Mouse (Mus musculus): ENCODE measurements at regions not wholly inside any gene's neighbourhood (a gene's known extent, or its start where the extent isn't known, plus 50 kb on each side); places are given as distances from the start of the nearest gene placed in this dataset.
A peak's percentile ranks its signal among the peaks of the same experiment; 100 is the strongest.

DNA sequence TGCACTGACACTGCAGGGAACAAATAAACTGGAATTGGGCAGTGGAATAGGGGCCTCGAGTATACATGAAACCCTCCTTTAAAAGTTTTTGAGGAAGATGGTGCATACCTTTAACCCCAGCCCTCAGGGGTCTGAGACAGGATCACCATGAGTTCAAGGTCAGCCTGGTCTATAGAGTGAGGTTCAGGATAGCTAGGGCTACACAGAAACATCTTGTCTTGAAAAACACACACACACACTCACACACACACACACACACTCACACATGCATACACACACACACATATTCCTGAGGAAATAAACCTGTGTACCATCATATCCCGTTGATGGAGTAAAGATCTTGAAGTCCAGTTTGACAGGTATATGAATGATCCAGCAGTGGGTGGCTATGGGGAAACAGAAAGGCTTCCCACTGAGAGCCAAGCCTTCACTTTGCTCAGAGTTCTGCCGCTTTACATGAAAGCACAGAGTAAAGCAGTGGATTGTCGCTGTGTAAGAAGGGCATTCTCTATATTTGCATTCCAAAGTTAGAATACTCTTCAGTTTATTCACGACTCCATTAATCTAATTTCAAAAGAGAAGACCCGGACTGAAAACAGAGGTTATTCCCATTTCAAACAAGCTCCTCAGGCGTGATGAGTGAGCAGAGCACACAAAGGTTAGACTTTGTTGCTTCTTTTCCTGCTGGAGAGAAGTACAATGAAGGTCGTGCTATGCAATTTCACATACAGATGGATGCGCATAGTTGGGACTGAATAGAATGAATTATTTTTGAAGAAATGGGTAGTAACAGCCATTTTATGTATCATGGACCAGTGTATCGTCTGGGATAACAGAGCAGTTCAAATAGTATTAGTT lies 508.4 kb downstream of the Olfm4 start:
- H3K27ac ChIP-seq (replicated peaks; ENCODE audit: low read depth, low read length): no peak overlapping the region
- H3K9ac ChIP-seq (replicated peaks; ENCODE audit: low read length): no peak overlapping the region
- H3K27me3 ChIP-seq (ENCODE audit: control insufficient read depth, insufficient read depth, low read length): no peaks in the 10 kb centered on the region
- H3K36me3 ChIP-seq (replicated peaks; ENCODE audit: control insufficient read depth, insufficient read depth, low read depth, low read length): no peaks in the 10 kb centered on the region
- 80% methylated on average over 10 of the region's 10 CpGs for WGBS
- H3K4me3 ChIP-seq (ENCODE audit: low read depth, low read length): no peak overlapping the region
- ATAC-seq (replicated peaks; ENCODE audit: insufficient number of reproducible peaks, low FRiP score, low TSS enrichment, low read depth) (peak; percentile 52; the same call in 1 of the 2 replicates), DNase-seq (ENCODE audit: low spot score) (no peak)
- no peaks in the 10 kb centered on the region for H3K9me3 ChIP-seq (replicated peaks; ENCODE audit: control insufficient read depth, low read length)
- no peaks in the 10 kb centered on the region for H3K4me1 ChIP-seq (ENCODE audit: control insufficient read depth, insufficient read depth, low read length)
- no peak overlapping the region for H3K4me2 ChIP-seq (ENCODE audit: low read depth, low read length)

GRCm38 (mm10) chr14:80492901-80493279 lies 509.0 kb downstream of the Olfm4 start:
- Histone ChIP-seq H3K36me3 (replicated peaks; ENCODE audit: control insufficient read depth, insufficient read depth, low read depth, low read length) (no peaks in the 10 kb centered on the region), H3K27ac (replicated peaks; ENCODE audit: low read depth, low read length) (no peak overlapping the region), H3K4me3 (ENCODE audit: low read depth, low read length) (no peak overlapping the region), H3K4me1 (ENCODE audit: control insufficient read depth, insufficient read depth, low read length) (no peaks in the 10 kb centered on the region), H3K9ac (replicated peaks; ENCODE audit: low read length) (no peak overlapping the region), H3K9me3 (replicated peaks; ENCODE audit: control insufficient read depth, low read length) (no peaks in the 10 kb centered on the region), H3K27me3 (ENCODE audit: control insufficient read depth, insufficient read depth, low read length) (no peaks in the 10 kb centered on the region), H3K4me2 (ENCODE audit: low read depth, low read length) (no peak overlapping the region)
- WGBS: 78% methylated on average over 4 of the region's 4 CpGs
- ATAC-seq (replicated peaks; ENCODE audit: insufficient number of reproducible peaks, low FRiP score, low TSS enrichment, low read depth): no peak
- no peak for DNase-seq (ENCODE audit: low spot score)

- H3K4me2 ChIP-seq (ENCODE audit: low read depth, low read length): no peak overlapping the region
- no peak for ATAC-seq (replicated peaks; ENCODE audit: insufficient number of reproducible peaks, low FRiP score, low TSS enrichment, low read depth)
- H3K27ac ChIP-seq (replicated peaks; ENCODE audit: low read depth, low read length): no peak overlapping the region
- H3K4me1 ChIP-seq (ENCODE audit: control insufficient read depth, insufficient read depth, low read length): no peaks in the 10 kb centered on the region
- no peaks in the 10 kb centered on the region for H3K27me3 ChIP-seq (ENCODE audit: control insufficient read depth, insufficient read depth, low read length)
- no peak overlapping the region for H3K4me3 ChIP-seq (ENCODE audit: low read depth, low read length)
- no peak overlapping the region for H3K9ac ChIP-seq (replicated peaks; ENCODE audit: low read length)
- 98% methylated on average over 2 of the region's 2 CpGs for WGBS
- no peaks in the 10 kb centered on the region for H3K9me3 ChIP-seq (replicated peaks; ENCODE audit: control insufficient read depth, low read length)
- H3K36me3 ChIP-seq (replicated peaks; ENCODE audit: control insufficient read depth, insufficient read depth, low read depth, low read length): no peaks in the 10 kb centered on the region
- DNase-seq (ENCODE audit: low spot score): no peak
These were observed 520.5 kb downstream of the Olfm4 start for GRCm38 (mm10) chr14:80504351-80504750.

- 89% methylated on average over 2 of the region's 2 CpGs for WGBS
- H3K4me2 ChIP-seq (ENCODE audit: low read depth, low read length): no peak overlapping the region
These were observed 532.7 kb downstream of the Olfm4 start for GRCm38 (mm10) chr14:80516626-80517025.

GRCm38 (mm10) chr14:80521216-80521615 lies 537.3 kb downstream of the Olfm4 start:
- 85% methylated on average over 1 of the region's 1 CpGs for WGBS
- Histone ChIP-seq H3K27ac (replicated peaks; ENCODE audit: low read depth, low read length) (no peak overlapping the region), H3K4me1 (ENCODE audit: control insufficient read depth, insufficient read depth, low read length) (no peaks in the 10 kb centered on the region), H3K9ac (replicated peaks; ENCODE audit: low read length) (no peak overlapping the region), H3K27me3 (ENCODE audit: control insufficient read depth, insufficient read depth, low read length) (no peaks in the 10 kb centered on the region), H3K36me3 (replicated peaks; ENCODE audit: control insufficient read depth, insufficient read depth, low read depth, low read length) (no peaks in the 10 kb centered on the region), H3K9me3 (replicated peaks; ENCODE audit: control insufficient read depth, low read length) (no peaks in the 10 kb centered on the region), H3K4me2 (ENCODE audit: low read depth, low read length) (no peak overlapping the region), H3K4me3 (ENCODE audit: low read depth, low read length) (no peak overlapping the region)
- ATAC-seq (replicated peaks; ENCODE audit: insufficient number of reproducible peaks, low FRiP score, low TSS enrichment, low read depth): no peak
- DNase-seq (ENCODE audit: low spot score): no peak

More at GRCm38 (mm10) chr14:80516626-80517025, 532.7 kb downstream of the Olfm4 start:
- no peak overlapping the region for H3K4me3 ChIP-seq (ENCODE audit: low read depth, low read length)
- H3K4me1 ChIP-seq (ENCODE audit: control insufficient read depth, insufficient read depth, low read length): no peaks in the 10 kb centered on the region
- DNase-seq (ENCODE audit: low spot score) (no peak), ATAC-seq (replicated peaks; ENCODE audit: insufficient number of reproducible peaks, low FRiP score, low TSS enrichment, low read depth) (no peak)
- H3K9ac ChIP-seq (replicated peaks; ENCODE audit: low read length): no peak overlapping the region
- H3K27ac ChIP-seq (replicated peaks; ENCODE audit: low read depth, low read length): no peak overlapping the region
- no peaks in the 10 kb centered on the region for H3K9me3 ChIP-seq (replicated peaks; ENCODE audit: control insufficient read depth, low read length)
- no peaks in the 10 kb centered on the region for H3K36me3 ChIP-seq (replicated peaks; ENCODE audit: control insufficient read depth, insufficient read depth, low read depth, low read length)
- H3K27me3 ChIP-seq (ENCODE audit: control insufficient read depth, insufficient read depth, low read length): no peaks in the 10 kb centered on the region

DNA sequence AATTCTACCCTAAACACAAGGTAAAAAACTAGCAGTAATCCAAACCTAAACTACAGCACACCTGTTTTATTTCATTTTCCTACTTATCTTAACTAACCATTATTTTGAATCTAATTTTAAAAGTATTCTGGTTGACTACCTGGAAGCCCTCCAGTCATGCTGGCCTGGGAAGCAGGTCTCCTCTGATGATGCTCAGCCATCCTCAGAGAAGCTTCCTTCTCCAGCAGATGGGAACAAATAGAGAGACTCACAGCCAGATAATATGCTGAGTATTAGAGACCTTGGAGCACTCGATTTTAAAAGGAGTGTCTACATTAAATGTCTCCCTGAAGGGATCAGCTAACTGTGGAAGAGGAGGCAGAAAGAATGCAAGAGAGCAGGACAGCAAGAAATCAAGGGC lies 537.8 kb downstream of the Olfm4 start:
- Histone ChIP-seq H3K9ac (replicated peaks; ENCODE audit: low read length) (no peak overlapping the region), H3K27ac (replicated peaks; ENCODE audit: low read depth, low read length) (no peak overlapping the region), H3K27me3 (ENCODE audit: control insufficient read depth, insufficient read depth, low read length) (no peaks in the 10 kb centered on the region), H3K4me2 (ENCODE audit: low read depth, low read length) (no peak overlapping the region), H3K4me1 (ENCODE audit: control insufficient read depth, insufficient read depth, low read length) (no peaks in the 10 kb centered on the region), H3K9me3 (replicated peaks; ENCODE audit: control insufficient read depth, low read length) (no peaks in the 10 kb centered on the region), H3K36me3 (replicated peaks; ENCODE audit: control insufficient read depth, insufficient read depth, low read depth, low read length) (no peaks in the 10 kb centered on the region), H3K4me3 (ENCODE audit: low read depth, low read length) (no peak overlapping the region)
- DNase-seq (ENCODE audit: low spot score) (no peak), ATAC-seq (replicated peaks; ENCODE audit: insufficient number of reproducible peaks, low FRiP score, low TSS enrichment, low read depth) (no peak)
- 59% methylated on average over 1 of the region's 1 CpGs for WGBS

DNA sequence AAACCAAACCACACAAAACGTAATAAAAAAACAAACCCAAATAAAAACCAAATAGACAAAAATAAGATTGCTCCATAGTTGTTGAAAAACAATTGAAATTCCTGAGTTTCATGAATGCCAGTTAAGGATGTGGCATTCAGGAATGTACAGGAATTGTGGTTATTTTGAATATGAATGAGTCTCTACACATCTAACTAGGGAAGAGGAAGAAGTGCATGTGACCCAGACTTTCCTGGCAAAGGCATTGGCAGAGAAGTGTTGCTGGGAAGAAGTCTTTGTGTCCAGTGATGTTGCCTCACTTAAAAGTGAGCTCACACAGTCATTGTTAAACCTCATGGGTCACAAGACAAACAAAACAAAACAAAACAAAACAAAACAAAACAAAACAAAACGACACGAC lies 538.7 kb downstream of the Olfm4 start:
- Histone ChIP-seq H3K9ac (replicated peaks; ENCODE audit: low read length) (no peak overlapping the region), H3K4me1 (ENCODE audit: control insufficient read depth, insufficient read depth, low read length) (no peaks in the 10 kb centered on the region), H3K36me3 (replicated peaks; ENCODE audit: control insufficient read depth, insufficient read depth, low read depth, low read length) (no peaks in the 10 kb centered on the region), H3K9me3 (replicated peaks; ENCODE audit: control insufficient read depth, low read length) (no peaks in the 10 kb centered on the region), H3K27ac (replicated peaks; ENCODE audit: low read depth, low read length) (no peak overlapping the region), H3K4me3 (ENCODE audit: low read depth, low read length) (no peak overlapping the region), H3K4me2 (ENCODE audit: low read depth, low read length) (no peak overlapping the region), H3K27me3 (ENCODE audit: control insufficient read depth, insufficient read depth, low read length) (no peaks in the 10 kb centered on the region)
- ATAC-seq (replicated peaks; ENCODE audit: insufficient number of reproducible peaks, low FRiP score, low TSS enrichment, low read depth) (no peak), DNase-seq (ENCODE audit: low spot score) (no peak)
- WGBS: 82% methylated on average over 3 of the region's 3 CpGs

DNA sequence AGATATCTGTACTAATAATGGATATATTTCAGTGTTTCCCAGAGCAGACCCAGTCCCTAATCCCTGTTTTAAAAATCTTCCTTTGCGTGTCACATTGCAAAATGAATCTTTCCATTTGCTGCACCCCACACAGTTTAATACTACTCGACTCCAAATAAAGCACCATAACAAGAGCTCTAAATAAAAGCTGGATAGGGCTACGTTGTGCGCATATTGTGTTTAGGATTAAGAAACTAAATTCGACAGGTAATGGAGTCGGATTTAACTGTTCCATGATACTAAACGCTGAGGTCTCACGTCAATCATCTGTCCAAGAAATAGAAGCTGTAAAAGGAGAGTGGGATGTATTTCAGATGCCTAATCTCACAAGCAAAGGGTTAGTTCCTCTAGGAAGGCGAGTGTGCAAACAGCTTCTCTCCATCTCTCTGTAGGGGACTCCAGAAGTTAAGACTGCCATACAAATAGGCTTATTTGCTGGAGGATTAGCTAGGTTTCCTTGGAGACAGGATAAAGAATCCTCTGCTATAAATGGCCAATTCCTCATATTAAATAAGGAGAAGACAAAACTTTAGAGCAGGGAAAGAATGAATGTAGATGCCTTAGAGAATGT lies 544.6 kb downstream of the Olfm4 start:
- no peak overlapping the region for H3K4me3 ChIP-seq (ENCODE audit: low read depth, low read length)
- WGBS: 71% methylated on average over 9 of the region's 9 CpGs
- H3K36me3 ChIP-seq (replicated peaks; ENCODE audit: control insufficient read depth, insufficient read depth, low read depth, low read length): no peaks in the 10 kb centered on the region
- no peak for ATAC-seq (replicated peaks; ENCODE audit: insufficient number of reproducible peaks, low FRiP score, low TSS enrichment, low read depth)
- H3K9ac ChIP-seq (replicated peaks; ENCODE audit: low read length): no peak overlapping the region
- H3K27ac ChIP-seq (replicated peaks; ENCODE audit: low read depth, low read length): no peak overlapping the region
- no peak overlapping the region for H3K4me2 ChIP-seq (ENCODE audit: low read depth, low read length)
- peak; percentile 3 for DNase-seq (ENCODE audit: low spot score)
- no peaks in the 10 kb centered on the region for H3K27me3 ChIP-seq (ENCODE audit: control insufficient read depth, insufficient read depth, low read length)
- H3K9me3 ChIP-seq (replicated peaks; ENCODE audit: control insufficient read depth, low read length): no peaks in the 10 kb centered on the region
- H3K4me1 ChIP-seq (ENCODE audit: control insufficient read depth, insufficient read depth, low read length): no peaks in the 10 kb centered on the region

All from embryonic facial prominence, embryonic 11.5 days (tissue).